Mouse (Mus musculus) liver, embryonic 14.5 days (tissue): ENCODE results near the gene Smyd5. TPM values are rescaled to one million over a fixed set of nuclear protein-coding genes. Genes with fewer than 3 reads are reported as not detected.
A peak's percentile ranks its signal among the peaks of the same experiment; 100 is the strongest.

Experiments used
- ATAC-seq: fragments of 200-750 bp; cut with Nextera tagmentation; 2 replicates; pipeline ENCODE4 v1.8.0; 2017; ENCODE audit warnings: moderate number of reproducible peaks, mild to moderate bottlenecking, moderate library complexity; ENCODE audit not compliant: insufficient read depth
- DNase-seq, 3 experiments: peaks; one replicate each; pipeline ENCODE4 v3.0.0-alpha.2; 2012 to 2013; ENCODE audit warnings: low read depth in 3 of 3, low spot score in 3 of 3
- H3K27ac ChIP-seq: fragments of 300-500 bp; sonication (generic); 2 replicates; pipeline ENCODE4 v1.5.1; 2014; ENCODE audit warnings: moderate library complexity, mild to moderate bottlenecking, control low read depth, inconsistent platforms
- H3K27me3 ChIP-seq: fragments of 300-500 bp; sonication (generic); 2 replicates; pipeline ENCODE4 v1.6.1; 2014; ENCODE audit warnings: mild to moderate bottlenecking, low read length, moderate library complexity; ENCODE audit not compliant: control insufficient read depth, insufficient read depth
- H3K36me3 ChIP-seq: fragments of 300-500 bp; sonication (generic); replicated peaks from 2 replicates; pipeline ENCODE4 v1.6.1; 2014; ENCODE audit warnings: low read depth; ENCODE audit not compliant: control insufficient read depth, insufficient read depth
- H3K4me1 ChIP-seq, 2 experiments: fragments of 200-500 bp in 1 of 2; fragments of 300-500 bp in 1 of 2; sonication (generic) in 1 of 2; replicated peaks; 2 replicates each; pipeline ENCODE4 v1.6.1; 2012 to 2014; ENCODE audit warnings: antibody characterized with exemption in 1 of 2, inconsistent platforms in 1 of 2, low read length in 1 of 2; ENCODE audit not compliant: control insufficient read depth in 2 of 2, insufficient read depth in 2 of 2
- H3K4me2 ChIP-seq: fragments of 300-500 bp; sonication (generic); 2 replicates; pipeline ENCODE4 v1.6.1; 2014; ENCODE audit warnings: low read depth, mild to moderate bottlenecking, control low read depth, moderate library complexity
- H3K4me3 ChIP-seq, 2 experiments: fragments of 200-500 bp in 1 of 2; fragments of 300-500 bp in 1 of 2; sonication (generic) in 1 of 2; 2 replicates each; pipeline ENCODE4 v1.5.1; 2012 to 2014; ENCODE audit warnings: low read depth in 2 of 2, low read length in 2 of 2, mild to moderate bottlenecking in 2 of 2, control low read depth in 1 of 2, inconsistent platforms in 1 of 2, moderate library complexity in 1 of 2; ENCODE audit not compliant: insufficient read depth in 1 of 2
- H3K9ac ChIP-seq: fragments of 300-500 bp; sonication (generic); replicated peaks from 2 replicates; pipeline ENCODE4 v1.6.1; 2014; ENCODE audit warnings: mild to moderate bottlenecking, control low read depth, moderate library complexity
- H3K9me3 ChIP-seq: fragments of 300-500 bp; sonication (generic); 2 replicates; pipeline ENCODE4 v1.6.1; 2016; ENCODE audit warnings: low read length, mixed read lengths; ENCODE audit not compliant: control insufficient read depth
- CTCF ChIP-seq: IDR thresholded peaks from 2 replicates; pipeline ENCODE4 v1.5.1; 2016; ENCODE audit warnings: antibody characterized with exemption, low read depth, control low read depth
- EP300 ChIP-seq: IDR thresholded peaks from 2 replicates; pipeline ENCODE4 v1.6.1; 2016; ENCODE audit warnings: antibody characterized with exemption, low read depth
- WGBS: fragments of 180-500 bp; shearing (Covaris S2); extraction: QIAGEN DNeasy Blood & Tissue Kit; methylation state at CpG from one replicate; pipeline ENCODE4 v1.1.7; 2014; ENCODE audit not compliant: insufficient replicate concordance; 5-methylcytosine and 5-hydroxymethylcytosine counted together
- polyA plus RNA-seq, 2 experiments: library from polyadenylated mRNA; depleted of rRNA in 1 of 2; stranded (reverse) in 1 of 2; unstranded in 1 of 2; fragments of >200 nt; fragmentation: Nextera tagmentation in 1 of 2; extraction: Ambion mirVana in 1 of 2; gene quantifications; 2 replicates each; pipeline versions ENCODE4 v1.2.1 to v1.2.3; 2012 to 2014

Smyd5 gene
- polyA plus RNA-seq (2012; rRNA removed): 14.8 and 16.9 TPM in 2 replicates
- polyA plus RNA-seq (2014; fragmentation: Nextera tagmentation; extraction: Ambion mirVana): 16.9 and 17.7 TPM in 2 replicates

GRCm38 (mm10) chr6:85431842-85432431 lies at the start of gene Smyd5:
TSS of gene Smyd5 (plus strand) at chr6:85431989.
- Histone ChIP-seq H3K27me3 (no peaks in the 10 kb centered on the region), H3K27ac (no peak within 1 kb of the TSS), H3K4me1 (peaks cover 3 to 11% of the 10 kb centered on the region in 2 experiments; a peak in 3 of 4 replicates), H3K9me3 (no peaks in the 10 kb centered on the region), H3K9ac (peak within 1 kb of the TSS; percentile 60), H3K4me2 (peak within 1 kb of the TSS; percentile 74), H3K4me3 (peak within 1 kb of the TSS; percentile 72 to 74), H3K36me3 (no peaks in the 10 kb centered on the region)
- DNase-seq (peak; percentile 61 to 71 (median 69)), ATAC-seq (peak; percentile 88)
- TF ChIP-seq CTCF (no peak), EP300 (no peak)
- under 1% methylated on average over 39 of the region's 39 CpGs for WGBS

- 56% methylated on average over 2 of the region's 2 CpGs for WGBS
- Histone ChIP-seq H3K4me1 (peaks cover 9 to 22% of the 10 kb centered on the region in 2 experiments), H3K27me3 (no peaks in the 10 kb centered on the region), H3K36me3 (no peaks in the 10 kb centered on the region), H3K9me3 (no peaks in the 10 kb centered on the region), H3K4me3 (no peak overlapping the region), H3K9ac (no peak overlapping the region), H3K27ac (no peak overlapping the region), H3K4me2 (no peak overlapping the region)
- no peak for TF ChIP-seq EP300
- no peak for TF ChIP-seq CTCF
- DNase-seq (no peak), ATAC-seq (no peak)
These were observed 49.0 kb upstream of the Smyd5 start for GRCm38 (mm10) chr6:85382791-85383190.

DNA sequence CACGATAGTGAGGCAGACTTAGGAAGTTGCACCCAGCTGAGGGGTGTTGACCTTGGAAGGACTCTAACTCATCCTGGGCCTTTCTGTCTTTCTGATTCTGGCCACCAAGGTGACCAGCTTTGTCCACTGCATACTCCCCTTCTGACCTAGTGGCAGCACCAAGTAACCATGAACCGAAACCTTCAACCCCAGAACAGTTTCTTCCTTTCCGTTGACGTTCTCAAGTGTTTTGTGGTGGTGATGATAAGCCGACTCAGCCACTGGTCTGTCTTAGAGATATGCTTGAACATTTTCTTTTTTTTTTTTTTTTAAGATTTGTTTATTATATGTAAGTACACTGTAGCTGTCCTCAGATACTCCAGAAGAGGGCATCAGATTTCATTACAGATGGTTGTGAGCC lies 43.2 kb upstream of the Smyd5 start:
- Histone ChIP-seq H3K27ac (no peak overlapping the region), H3K27me3 (no peaks in the 10 kb centered on the region), H3K36me3 (no peaks in the 10 kb centered on the region), H3K9me3 (no peaks in the 10 kb centered on the region), H3K4me3 (0 out of 4 replicates have a peak overlapping the region, but pooled peaks of 1 of the 2 experiments have one; percentile 21), H3K9ac (no peak overlapping the region), H3K4me1 (peaks cover 0 to 5% of the 10 kb centered on the region in 2 experiments; a peak in 3 of 4 replicates), H3K4me2 (no peak overlapping the region)
- DNase-seq (no peak), ATAC-seq (peak; percentile 41; the same call in 1 of the 2 replicates)
- 10% methylated on average over 5 of the region's 5 CpGs for WGBS
- TF ChIP-seq EP300 (peak; percentile 37; the same call in 1 of the 2 replicates), CTCF (no peak)

- Histone ChIP-seq H3K27me3 (no peaks in the 10 kb centered on the region), H3K27ac (no peak overlapping the region), H3K4me1 (peaks cover 0 to 5% of the 10 kb centered on the region in 2 experiments; a peak in 3 of 4 replicates), H3K9me3 (no peaks in the 10 kb centered on the region; the same call in 1 of the 2 replicates), H3K9ac (no peak overlapping the region), H3K4me2 (no peak overlapping the region), H3K4me3 (no peak overlapping the region), H3K36me3 (no peaks in the 10 kb centered on the region)
- TF ChIP-seq EP300 (no peak), CTCF (peak; percentile 76)
- 11% methylated on average over 6 of the region's 7 CpGs for WGBS
- DNase-seq: no peak
- ATAC-seq: no peak
These were observed 40.0 kb upstream of the Smyd5 start for GRCm38 (mm10) chr6:85391803-85392202.

- H3K27ac ChIP-seq: no peak overlapping the region
- ATAC-seq (no peak), DNase-seq (no peak)
- H3K9me3 ChIP-seq: no peaks in the 10 kb centered on the region; the same call in 1 of the 2 replicates
- no peaks in the 10 kb centered on the region for H3K36me3 ChIP-seq
- TF ChIP-seq EP300 (no peak), CTCF (0 out of 2 replicates have a peak, but pooled peaks have one; percentile 17)
- no peak overlapping the region for H3K4me2 ChIP-seq
- no peaks in the 10 kb centered on the region for H3K4me1 ChIP-seq
- H3K27me3 ChIP-seq: no peaks in the 10 kb centered on the region
- 56% methylated on average over 2 of the region's 2 CpGs for WGBS
- H3K9ac ChIP-seq: no peak overlapping the region
- H3K4me3 ChIP-seq: no peak overlapping the region
These were observed 36.4 kb upstream of the Smyd5 start for GRCm38 (mm10) chr6:85395360-85395759.
